Mouse (Mus musculus): Measurements from ENCODE around the gene Ano6.

DNA sequence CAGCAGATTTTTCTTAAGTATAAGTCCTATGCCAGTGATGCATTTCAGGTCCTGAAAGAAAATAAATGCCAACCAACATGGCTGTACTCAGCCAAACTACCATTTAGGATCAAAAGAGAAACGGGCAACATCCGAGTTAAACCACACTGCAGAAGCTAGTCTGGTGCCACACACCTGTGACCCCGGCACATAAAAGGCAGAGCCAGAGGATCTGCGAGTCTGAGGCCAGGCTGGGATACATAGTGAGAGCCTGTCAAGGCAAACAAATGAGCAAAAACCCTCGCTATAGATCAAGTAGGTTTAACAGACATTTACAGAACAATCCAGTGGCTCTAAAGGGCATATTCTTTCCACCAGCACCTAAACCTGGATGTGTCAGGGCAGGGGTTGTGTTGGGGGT lies 190.0 kb downstream of the Ano6 start:
- no peak for TF ChIP-seq POLR2A (IDR thresholded peaks at IDR 0.05; ENCODE audit: borderline replicate concordance, low read depth, low read length)
- no peak for TF ChIP-seq CTCF (IDR thresholded peaks at IDR 0.05; ENCODE audit: low read depth, low read length)
